Mouse (Mus musculus) lung, adult 2 months (tissue): ENCODE measurements around the gene Nt5c3b.

Source experiments
- CTCF ChIP-seq: fragments of 200-500 bp; IDR thresholded peaks from 2 replicates; pipeline ENCODE4 v1.5.1; 2011; ENCODE audit warnings: mild to moderate bottlenecking, low read length, control low read depth; ENCODE audit not compliant: insufficient read depth
- POLR2A ChIP-seq: fragments of 200-500 bp; IDR thresholded peaks from 2 replicates; pipeline ENCODE4 v1.6.1; 2011; ENCODE audit warnings: low read depth, mild to moderate bottlenecking, control low read depth, low read length, borderline replicate concordance; ENCODE audit errors: extremely low read depth

GRCm38 (mm10) chr11:100484461-100484860, 42.9 kb upstream of the Nt5c3b start:
- TF ChIP-seq POLR2A (no peak), CTCF (no peak)
